Mouse (Mus musculus): ENCODE data around the gene Ugt1a5.

Gene Ugt1a5

GRCm38 (mm10) chr1:88245881-88246280 lies 80.1 kb downstream of the Ugt1a5 start:
- no peak for DNase-seq

GRCm38 (mm10) chr1:88246386-88246785 lies 80.6 kb downstream of the Ugt1a5 start:
- no peak for DNase-seq

GRCm38 (mm10) chr1:88247660-88248059 lies 81.8 kb downstream of the Ugt1a5 start:
- no peak for DNase-seq

GRCm38 (mm10) chr1:88248658-88249057 lies 82.8 kb downstream of the Ugt1a5 start:
- no peak for DNase-seq

GRCm38 (mm10) chr1:88249596-88249995 lies 83.8 kb downstream of the Ugt1a5 start:
- no peak for DNase-seq

GRCm38 (mm10) chr1:88250023-88250422 lies 84.2 kb downstream of the Ugt1a5 start:
- no peak for DNase-seq

- DNase-seq = no peak
These were observed 87.3 kb downstream of the Ugt1a5 start for GRCm38 (mm10) chr1:88253106-88253505.

- DNase-seq = no peak
These were observed 87.7 kb downstream of the Ugt1a5 start for GRCm38 (mm10) chr1:88253540-88253939.

- no peak for DNase-seq
These were observed 89.1 kb downstream of the Ugt1a5 start for GRCm38 (mm10) chr1:88254793-88255465.

GRCm38 (mm10) chr1:88255466-88255857 lies 89.7 kb downstream of the Ugt1a5 start:
- DNase-seq = no peak

GRCm38 (mm10) chr1:88255989-88256754 lies 90.4 kb downstream of the Ugt1a5 start:
- DNase-seq = no peak

GRCm38 (mm10) chr1:88256886-88257663 lies 91.3 kb downstream of the Ugt1a5 start:
- no peak for DNase-seq

- DNase-seq = no peak
These were observed 91.9 kb downstream of the Ugt1a5 start for GRCm38 (mm10) chr1:88257681-88258080.

GRCm38 (mm10) chr1:88258361-88258760 lies 92.5 kb downstream of the Ugt1a5 start:
- no peak for DNase-seq

- DNase-seq = no peak
These were observed 93.2 kb downstream of the Ugt1a5 start for GRCm38 (mm10) chr1:88258881-88259642.

- DNase-seq = no peak
These were observed 93.8 kb downstream of the Ugt1a5 start for GRCm38 (mm10) chr1:88259643-88260024.

GRCm38 (mm10) chr1:88260114-88260513 lies 94.3 kb downstream of the Ugt1a5 start:
- no peak for DNase-seq

- DNase-seq = no peak
These were observed 95.0 kb downstream of the Ugt1a5 start for GRCm38 (mm10) chr1:88260604-88261377.

- no peak for DNase-seq
These were observed 95.9 kb downstream of the Ugt1a5 start for GRCm38 (mm10) chr1:88261706-88262105.

- no peak for DNase-seq
These were observed 96.4 kb downstream of the Ugt1a5 start for GRCm38 (mm10) chr1:88262255-88262654.

- DNase-seq = no peak
These were observed 97.1 kb downstream of the Ugt1a5 start for GRCm38 (mm10) chr1:88262961-88263360.

GRCm38 (mm10) chr1:88263778-88264177 lies 98.0 kb downstream of the Ugt1a5 start:
- no peak for DNase-seq

Data from cerebellum, adult 11 months (tissue).